Mouse (Mus musculus) kidney, embryonic 14.5 days (tissue): ENCODE data around the gene Msh3. TPM values are rescaled to one million over a fixed set of nuclear protein-coding genes. Genes with fewer than 3 reads are reported as not detected.
"Not testable (repeated sequence)": the region's sequence is repeated elsewhere in the genome, so short reads cannot be mapped to it uniquely, and the experiment has no call there.

Source experiments
- ATAC-seq: fragments of 200-750 bp; cut with Nextera tagmentation; 2 replicates; pipeline ENCODE4 v1.8.0; 2017; ENCODE audit warnings: moderate number of reproducible peaks, mild to moderate bottlenecking, moderate TSS enrichment, moderate library complexity; ENCODE audit not compliant: low FRiP score, low TSS enrichment
- H3K27ac ChIP-seq: fragments of 300-500 bp; sonication (generic); 2 replicates; pipeline ENCODE4 v1.5.1; 2014; ENCODE audit warnings: low read depth, mild to moderate bottlenecking, low read length, moderate library complexity, mixed read lengths
- H3K27me3 ChIP-seq: fragments of 300-500 bp; sonication (generic); 2 replicates; pipeline ENCODE4 v1.6.1; 2014; ENCODE audit warnings: mild to moderate bottlenecking, low read length; ENCODE audit not compliant: control insufficient read depth, insufficient read depth
- H3K36me3 ChIP-seq: fragments of 300-500 bp; sonication (generic); 2 replicates; pipeline ENCODE4 v1.6.1; 2014; ENCODE audit warnings: low read length, mixed read lengths; ENCODE audit not compliant: control insufficient read depth, insufficient read depth
- H3K4me1 ChIP-seq: fragments of 300-500 bp; sonication (generic); 2 replicates; pipeline ENCODE4 v1.6.1; 2014; ENCODE audit warnings: low read length, mixed read lengths; ENCODE audit not compliant: control insufficient read depth, insufficient read depth
- H3K4me2 ChIP-seq: fragments of 300-500 bp; sonication (generic); replicated peaks from 2 replicates; pipeline ENCODE4 v1.6.1; 2014; ENCODE audit warnings: low read depth, mild to moderate bottlenecking, low read length
- H3K4me3 ChIP-seq: fragments of 300-500 bp; sonication (generic); 2 replicates; pipeline ENCODE4 v1.5.1; 2014; ENCODE audit warnings: mild to moderate bottlenecking, low read length
- H3K9ac ChIP-seq: fragments of 300-500 bp; sonication (generic); 2 replicates; pipeline ENCODE4 v1.6.1; 2014; ENCODE audit warnings: low read depth, mild to moderate bottlenecking, low read length, moderate library complexity
- H3K9me3 ChIP-seq: fragments of 300-500 bp; sonication (generic); 2 replicates; pipeline ENCODE4 v1.6.1; 2016; ENCODE audit warnings: low read length; ENCODE audit not compliant: control insufficient read depth
- WGBS: fragments of 180-500 bp; shearing (Covaris S2); extraction: QIAGEN DNeasy Blood & Tissue Kit; methylation state at CpG from one replicate; pipeline ENCODE4 v1.1.7; 2014; 5-methylcytosine and 5-hydroxymethylcytosine counted together
- polyA plus RNA-seq: library from polyadenylated mRNA; unstranded; fragments of >200 nt; fragmentation: Nextera tagmentation; extraction: Ambion mirVana; gene quantifications from 2 replicates; pipeline ENCODE4 v1.2.1, GENCODE M21; 2014

The Msh3 gene
- polyA plus RNA-seq, 1 experiment from 2014 or later, result 42.3 TPM

GRCm38 (mm10) chr13:92223567-92223966 lies 131.2 kb downstream of the Msh3 start:
- no peaks in the 10 kb centered on the region for H3K27me3 ChIP-seq
- whole genome bisulfite sequencing, result 91% methylated on average over 3 of the region's 3 CpGs
- no peak overlapping the region for H3K4me2 ChIP-seq
- no peak for ATAC-seq
- H3K27ac ChIP-seq, result no peak overlapping the region
- no peak overlapping the region for H3K4me3 ChIP-seq
- H3K4me1 ChIP-seq, result no peaks in the 10 kb centered on the region
- no peak overlapping the region for H3K9ac ChIP-seq
- peaks cover 17% of the 10 kb centered on the region; the same call in 1 of the 2 replicates for H3K36me3 ChIP-seq
- H3K9me3 ChIP-seq, result no peaks in the 10 kb centered on the region

- H3K9me3 ChIP-seq, result no peaks in the 10 kb centered on the region
- H3K27me3 ChIP-seq, result no peaks in the 10 kb centered on the region
- peaks cover 17% of the 10 kb centered on the region; the same call in 1 of the 2 replicates for H3K36me3 ChIP-seq
- no peak overlapping the region for H3K9ac ChIP-seq
- 93% methylated on average over 5 of the region's 5 CpGs for WGBS
- H3K27ac ChIP-seq, result no peak overlapping the region
- H3K4me3 ChIP-seq, result no peak overlapping the region
- no peak overlapping the region for H3K4me2 ChIP-seq
- H3K4me1 ChIP-seq, result no peaks in the 10 kb centered on the region
- no peak for ATAC-seq
Observed at GRCm38 (mm10) chr13:92222763-92223162, 132.0 kb downstream of the Msh3 start.

- peaks cover 23% of the 10 kb centered on the region; the same call in 1 of the 2 replicates for H3K36me3 ChIP-seq
- H3K27me3 ChIP-seq, result no peaks in the 10 kb centered on the region
- ATAC-seq, result no peak
- WGBS, result 78% methylated on average over 3 of the region's 3 CpGs
- H3K9ac ChIP-seq, result no peak overlapping the region
- H3K4me3 ChIP-seq, result no peak overlapping the region
- no peak overlapping the region for H3K4me2 ChIP-seq
- H3K4me1 ChIP-seq, result no peaks in the 10 kb centered on the region
- no peaks in the 10 kb centered on the region for H3K9me3 ChIP-seq
- H3K27ac ChIP-seq, result no peak overlapping the region
Observed at GRCm38 (mm10) chr13:92219774-92220173, 135.0 kb downstream of the Msh3 start.

GRCm38 (mm10) chr13:92217216-92217615 lies 137.6 kb downstream of the Msh3 start:
- Histone ChIP-seq H3K9me3 (no peaks in the 10 kb centered on the region), H3K36me3 (peaks cover 31% of the 10 kb centered on the region), H3K4me3 (no peak overlapping the region), H3K27ac (no peak overlapping the region), H3K9ac (no peak overlapping the region), H3K4me2 (no peak overlapping the region), H3K27me3 (no peaks in the 10 kb centered on the region), H3K4me1 (no peaks in the 10 kb centered on the region)
- no peak for ATAC-seq
- 89% methylated on average over 9 of the region's 9 CpGs for WGBS

GRCm38 (mm10) chr13:92196860-92197259 lies 157.9 kb downstream of the Msh3 start:
- Histone ChIP-seq H3K4me1 (no peaks in the 10 kb centered on the region), H3K27me3 (no peaks in the 10 kb centered on the region), H3K9me3 (no peaks in the 10 kb centered on the region), H3K9ac (no peak overlapping the region), H3K27ac (no peak overlapping the region), H3K4me2 (no peak overlapping the region), H3K4me3 (no peak overlapping the region), H3K36me3 (no peaks in the 10 kb centered on the region)
- 83% methylated on average over 2 of the region's 2 CpGs for WGBS
- no peak for ATAC-seq

- not testable (repeated sequence) for ATAC-seq, H3K4me3 ChIP-seq, H3K4me1 ChIP-seq, H3K27me3 ChIP-seq, H3K4me2 ChIP-seq, H3K27ac ChIP-seq, H3K9ac ChIP-seq, H3K9me3 ChIP-seq, H3K36me3 ChIP-seq
- WGBS, result 87% methylated on average over 4 of the region's 5 CpGs
Observed at GRCm38 (mm10) chr13:92193806-92194205, 161.0 kb downstream of the Msh3 start.

GRCm38 (mm10) chr13:92172686-92173085 lies 182.1 kb downstream of the Msh3 start:
- not testable (repeated sequence) for H3K9me3 ChIP-seq, H3K36me3 ChIP-seq, H3K9ac ChIP-seq, H3K27me3 ChIP-seq, H3K4me2 ChIP-seq, H3K27ac ChIP-seq, ATAC-seq, H3K4me1 ChIP-seq, H3K4me3 ChIP-seq
- 80% methylated on average over 8 of the region's 8 CpGs for WGBS

Other genes with a start within 250 kb of the Msh3 start
- gene Rasgrf2, start 223.3 kb downstream of the Msh3 start, polyA plus RNA-seq, result 1.5 and 1.7 TPM in 2 replicates
- gene Gm20379, start 49.0 kb downstream of the Msh3 start, polyA plus RNA-seq, result 1.4 and 2.1 TPM in 2 replicates
- gene Dhfr, start 277 bp downstream of the Msh3 start, polyA plus RNA-seq, result 24.6 and 26.0 TPM in 2 replicates
- gene Ankrd34b, start 70.9 kb upstream of the Msh3 start, polyA plus RNA-seq, result 0.06 and 0.07 TPM in 2 replicates
- 0.18 TPM in 1 of 2 replicates, not detected in the other for gene Fam151b, start 129.0 kb upstream of the Msh3 start, polyA plus RNA-seq
- gene Zfyve16, start 175.9 kb upstream of the Msh3 start, polyA plus RNA-seq, result 8.7 and 14.7 TPM in 2 replicates
- not detected in 2 replicates for gene Spz1, start 221.2 kb upstream of the Msh3 start, polyA plus RNA-seq